Mouse (Mus musculus) MEL (cell line): Measurements from ENCODE around the gene Dnah3. TPM values are rescaled to one million over a fixed set of nuclear protein-coding genes. Genes with fewer than 3 reads are reported as not detected.

Experiments used
- DNase-seq: peaks from one replicate; pipeline ENCODE4 v3.0.0; 2011; ENCODE audit warnings: low read depth, low spot score
- H3K27ac ChIP-seq: 2 replicates; pipeline ENCODE4 v1.5.1; 2012; ENCODE audit warnings: low read depth, mild to moderate bottlenecking, control low read depth, low read length, moderate library complexity; ENCODE audit not compliant: control insufficient read depth
- H3K27me3 ChIP-seq, 2 experiments: fragments of 150-350 bp in 1 of 2; sonication (generic) in 1 of 2; 2 replicates each; pipeline ENCODE4 v1.6.1; 2012; ENCODE audit warnings: low read length in 2 of 2, mild to moderate bottlenecking in 2 of 2, improper control_type of control experiment in 1 of 2, moderate library complexity in 1 of 2; ENCODE audit not compliant: insufficient read depth in 2 of 2, control insufficient read depth in 1 of 2
- H3K36me3 ChIP-seq, 2 experiments: 2 replicates each; pipeline ENCODE4 v1.6.1; 2012 to 2014; ENCODE audit warnings: low read length in 2 of 2, improper control_type of control experiment in 1 of 2, inconsistent platforms in 1 of 2, mild to moderate bottlenecking in 1 of 2; ENCODE audit not compliant: insufficient read depth in 2 of 2, control insufficient read depth in 1 of 2
- H3K4me1 ChIP-seq, 2 experiments: fragments of 150-350 bp in 1 of 2; sonication (generic) in 1 of 2; 2 replicates each; pipeline ENCODE4 v1.6.1; 2012; ENCODE audit warnings: low read length in 2 of 2, improper control_type of control experiment in 1 of 2, mild to moderate bottlenecking in 1 of 2; ENCODE audit not compliant: insufficient read depth in 2 of 2, control insufficient read depth in 1 of 2
- H3K4me3 ChIP-seq, 2 experiments: fragments of 150-350 bp in 1 of 2; sonication (generic) in 1 of 2; 2 replicates each; pipeline ENCODE4 v1.5.1; 2012; ENCODE audit warnings: low read depth in 2 of 2, low read length in 2 of 2, mild to moderate bottlenecking in 2 of 2, moderate library complexity in 2 of 2, control low read depth in 1 of 2, improper control_type of control experiment in 1 of 2; ENCODE audit not compliant: control insufficient read depth in 1 of 2, insufficient read depth in 1 of 2
- H3K79me2 ChIP-seq: 2 replicates; pipeline ENCODE4 v1.6.1; 2012; ENCODE audit warnings: mild to moderate bottlenecking, low read length, moderate library complexity; ENCODE audit not compliant: control insufficient read depth, poor library complexity, insufficient read depth
- H3K9ac ChIP-seq: 2 replicates; pipeline ENCODE4 v1.6.1; 2012; ENCODE audit warnings: low read depth, mild to moderate bottlenecking, control low read depth, low read length, moderate library complexity; ENCODE audit not compliant: control insufficient read depth, poor library complexity, severe bottlenecking
- H3K9me3 ChIP-seq: fragments of 150-350 bp; sonication (generic); replicated peaks from 2 replicates; pipeline ENCODE4 v1.6.1; 2012; ENCODE audit warnings: mild to moderate bottlenecking, low read length, improper control_type of control experiment, moderate library complexity; ENCODE audit not compliant: insufficient read depth
- CHD1 ChIP-seq: IDR thresholded peaks from 2 replicates; pipeline ENCODE4 v1.6.1; 2012; ENCODE audit warnings: low read depth, mild to moderate bottlenecking, inconsistent platforms, low read length, improper control_type of control experiment
- CHD2 ChIP-seq: IDR thresholded peaks from 2 replicates; pipeline ENCODE4 v1.6.1; 2011; ENCODE audit warnings: low read length, improper control_type of control experiment
- E2F4 ChIP-seq: IDR thresholded peaks from 2 replicates; pipeline ENCODE4 v1.6.1; 2011; ENCODE audit warnings: low read depth, low read length, improper control_type of control experiment, borderline replicate concordance
- ELF1 ChIP-seq: IDR thresholded peaks from 2 replicates; pipeline ENCODE4 v1.6.1; 2014; ENCODE audit warnings: low read depth, mild to moderate bottlenecking, inconsistent platforms, low read length, improper control_type of control experiment, moderate library complexity
- ETS1 ChIP-seq: IDR thresholded peaks from 2 replicates; pipeline ENCODE4 v1.6.1; 2012; ENCODE audit warnings: low read depth, mild to moderate bottlenecking, inconsistent platforms, low read length, improper control_type of control experiment, moderate library complexity
- HCFC1 ChIP-seq: IDR thresholded peaks from 2 replicates; pipeline ENCODE4 v1.6.1; 2012; ENCODE audit warnings: low read depth, mild to moderate bottlenecking, inconsistent platforms, low read length, improper control_type of control experiment, moderate library complexity
- KAT2A ChIP-seq: conservative IDR thresholded peaks from 2 replicates; pipeline ENCODE4 v1.6.1; 2012; ENCODE audit warnings: low read depth, low read length, improper control_type of control experiment, inconsistent platforms
- MAX ChIP-seq: IDR thresholded peaks from 2 replicates; pipeline ENCODE4 v1.6.1; 2011; ENCODE audit warnings: low read length, improper control_type of control experiment
- MAZ ChIP-seq: IDR thresholded peaks from 2 replicates; pipeline ENCODE4 v1.6.1; 2012; ENCODE audit warnings: low read depth, mild to moderate bottlenecking, inconsistent platforms, low read length, improper control_type of control experiment
- MXI1 ChIP-seq: IDR thresholded peaks from 2 replicates; pipeline ENCODE4 v1.6.1; 2011; ENCODE audit warnings: mild to moderate bottlenecking, low read depth, low read length, improper control_type of control experiment
- MYC ChIP-seq: IDR thresholded peaks from 2 replicates; pipeline ENCODE4 v1.6.1; 2011; ENCODE audit warnings: low read depth, mild to moderate bottlenecking, low read length, improper control_type of control experiment, moderate library complexity
- NELFE ChIP-seq: IDR thresholded peaks from 2 replicates; pipeline ENCODE4 v1.6.1; 2011; ENCODE audit warnings: low read depth, low read length, improper control_type of control experiment
- POLR2A ChIP-seq, 2 experiments: IDR thresholded peaks; 2 replicates each; pipeline ENCODE4 v1.6.1; 2011 to 2012; ENCODE audit warnings: low read length in 2 of 2, mild to moderate bottlenecking in 2 of 2, control low read depth in 1 of 2, improper control_type of control experiment in 1 of 2, low read depth in 1 of 2, moderate library complexity in 1 of 2; ENCODE audit not compliant: control insufficient read depth in 1 of 2, insufficient read depth in 1 of 2, poor library complexity in 1 of 2
- RCOR1 ChIP-seq: IDR thresholded peaks from 2 replicates; pipeline ENCODE4 v1.6.1; 2012; ENCODE audit warnings: low read depth, mild to moderate bottlenecking, inconsistent platforms, low read length, improper control_type of control experiment
- SIN3A ChIP-seq: IDR thresholded peaks from 2 replicates; pipeline ENCODE4 v1.6.1; 2012; ENCODE audit warnings: low read length, improper control_type of control experiment, inconsistent platforms
- SMC3 ChIP-seq: IDR thresholded peaks from 2 replicates; pipeline ENCODE4 v1.6.1; 2011; ENCODE audit warnings: low read depth, low read length, improper control_type of control experiment
- TCF12 ChIP-seq: IDR thresholded peaks from 2 replicates; pipeline ENCODE4 v1.6.1; 2014; ENCODE audit warnings: low read depth, mild to moderate bottlenecking, inconsistent platforms, low read length, improper control_type of control experiment, moderate library complexity
- UBTF ChIP-seq: IDR thresholded peaks from 2 replicates; pipeline ENCODE4 v1.6.1; 2012; ENCODE audit warnings: low read depth, mild to moderate bottlenecking, inconsistent platforms, low read length, improper control_type of control experiment, moderate library complexity, borderline replicate concordance; ENCODE audit not compliant: insufficient read depth
- polyA plus RNA-seq, 2 experiments: library from polyadenylated mRNA; stranded (reverse) in 1 of 2; unstranded in 1 of 2; fragments of >175 nt in 1 of 2; fragments of >200 nt in 1 of 2; gene quantifications; 2 replicates each; pipeline versions ENCODE4 v1.2.1 to v1.2.4; 2012; ENCODE audit warnings: low replicate concordance in 2 of 2, low read depth in 1 of 2; ENCODE audit not compliant: insufficient read length in 2 of 2, insufficient read depth in 1 of 2, missing spikeins in 1 of 2
- total RNA-seq: library from RNA; depleted of rRNA; stranded (reverse); fragments of 300-350 nt; gene quantifications from 2 replicates; pipeline ENCODE4 v1.2.3, GENCODE M21; 2012

The Dnah3 gene
- total and polyA plus RNA-seq, 3 experiments, result not detected

DNA sequence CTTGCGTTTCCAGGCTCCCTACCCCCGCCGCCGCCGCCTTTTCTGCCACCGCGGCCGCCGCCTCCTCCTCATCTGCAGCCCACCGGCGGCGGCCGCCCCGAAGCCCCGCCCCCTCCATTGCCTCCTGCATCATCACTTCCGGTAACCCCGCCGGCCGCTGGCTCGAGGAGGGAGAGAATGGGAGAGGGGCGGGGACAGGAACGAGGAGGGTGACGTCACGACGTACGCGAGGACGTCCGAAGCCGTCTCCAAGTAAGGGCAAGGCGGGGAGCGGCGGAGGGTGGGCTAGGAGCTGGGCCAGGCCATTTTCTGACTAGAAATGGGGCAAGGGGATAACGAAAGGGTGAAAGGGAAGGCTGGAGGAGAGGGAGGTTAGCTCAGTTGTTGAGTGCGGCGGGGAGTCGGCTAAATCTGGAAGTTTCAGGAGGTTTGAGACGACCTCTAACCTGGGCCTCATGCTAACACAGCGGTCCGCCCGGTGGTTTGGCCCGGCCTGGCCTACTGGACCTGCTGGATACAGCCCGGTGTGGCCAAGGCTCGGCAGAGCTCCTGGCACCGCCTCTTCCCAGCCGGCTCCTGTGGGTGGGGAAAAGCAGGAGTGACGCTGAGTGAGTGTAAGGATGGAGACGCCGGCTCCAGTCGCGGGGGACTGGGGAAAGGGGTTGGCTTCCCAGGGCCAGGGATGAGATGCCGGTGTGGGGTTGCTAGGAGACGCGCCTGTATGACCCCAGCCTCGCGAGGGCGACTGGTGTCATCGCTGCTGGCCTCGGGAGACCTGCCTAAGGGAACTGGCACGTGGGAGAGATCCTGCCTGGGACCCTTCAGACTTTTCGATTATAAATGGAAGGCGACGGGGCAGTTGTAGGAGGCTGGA lies 199.2 kb downstream of the Dnah3 start, which contains the start of the genes Lyrm1 and Dcun1d3:
Lyrm1 (plus strand) TSS at position 223 of the 874 bp plus-strand sequence.
Dcun1d3 (minus strand) TSS at position 660 of the 874 bp plus-strand sequence.
- H3K79me2 ChIP-seq, result peaks cover 2% of the 10 kb centered on the region; the same call in 1 of the 2 replicates
- H3K9ac ChIP-seq, result peak within 1 kb of the TSS; percentile 81
- H3K36me3 ChIP-seq, result peaks cover 0 to 32% of the 10 kb centered on the region in 2 experiments; a peak in 2 of 4 replicates
- DNase-seq, result peak; percentile 97
- H3K9me3 ChIP-seq, result no peaks in the 10 kb centered on the region
- H3K27ac ChIP-seq, result peak within 1 kb of the TSS; percentile 57
- TF ChIP-seq NELFE, result peak; percentile 48
- TF ChIP-seq MAZ, result peak; percentile 87; the same call in 1 of the 2 replicates
- peak; percentile 92 for TF ChIP-seq HCFC1
- peak; percentile 49; the same call in 1 of the 2 replicates for TF ChIP-seq SIN3A
- TF ChIP-seq SMC3, result no peak
- TF ChIP-seq MXI1, result peak; percentile 79; the same call in 1 of the 2 replicates
- TF ChIP-seq E2F4, result no peak
- peak; percentile 64; the same call in 1 of the 2 replicates for TF ChIP-seq KAT2A
- TF ChIP-seq RCOR1, result no peak
- TF ChIP-seq ETS1, result 0 out of 2 replicates have a peak, but pooled peaks have one; percentile 5
- peak; percentile 49 to 70; a peak in 3 of 4 replicates for TF ChIP-seq POLR2A (IDR thresholded peaks at IDR 0.05; ENCODE audit: control insufficient read depth in 1 of 2, insufficient read depth in 1 of 2, low read depth in 1 of 2, low read length in 2 of 2, poor library complexity in 1 of 2)
- TF ChIP-seq TCF12, result peak; percentile 21; the same call in 1 of the 2 replicates
- no peak for TF ChIP-seq UBTF
- no peak for TF ChIP-seq CHD2
- peak; percentile 98 for TF ChIP-seq CHD1
- peak; percentile 83 for TF ChIP-seq ELF1
- no peak for TF ChIP-seq MAX
- TF ChIP-seq MYC, result 0 out of 2 replicates have a peak, but pooled peaks have one; percentile 29
- TF ChIP-seq, all 39 proteins: peak for 12
- peaks cover 10 to 17% of the 10 kb centered on the region in 2 experiments for H3K4me1 ChIP-seq
- no peaks in the 10 kb centered on the region for H3K27me3 ChIP-seq
- H3K4me3 ChIP-seq, result peak within 1 kb of the TSS; percentile 84 to 88
